Mouse (Mus musculus): ENCODE data around the gene Gm6899. TPM values are rescaled to one million over a fixed set of nuclear protein-coding genes. Genes with fewer than 3 reads are reported as not detected.

Gm6899 gene
- total RNA-seq (2014; rRNA removed), result not detected in 2 replicates
- polyA plus RNA-seq (2015; fragmentation: Nextera tagmentation; extraction: Ambion mirVana), result not detected in 2 replicates

- no peak within 1 kb of the TSS for H3K27ac ChIP-seq (ENCODE audit: low read depth, low read length)
- H3K4me3 ChIP-seq (ENCODE audit: low read depth, low read length), result peak within 1 kb of the TSS; percentile 60
- peak; percentile 62 for DNase-seq (ENCODE audit: low spot score)
- peak within 1 kb of the TSS; percentile 33; the same call in 1 of the 2 replicates for H3K9ac ChIP-seq (replicated peaks; ENCODE audit: low read length, poor library complexity, severe bottlenecking)
- H3K27me3 ChIP-seq (ENCODE audit: insufficient read depth, low read length), result no peaks in the 10 kb centered on the region
- no peaks in the 10 kb centered on the region for H3K9me3 ChIP-seq (ENCODE audit: low read length)
- ATAC-seq (ENCODE audit: low FRiP score), result peak; percentile 88
- peak within 1 kb of the TSS; percentile 97 for H3K4me2 ChIP-seq (ENCODE audit: low read depth, low read length, poor library complexity, severe bottlenecking)
- H3K36me3 ChIP-seq (ENCODE audit: insufficient read depth, low read length), result no peaks in the 10 kb centered on the region
- peak; percentile 37 for TF ChIP-seq CTCF (IDR thresholded peaks at IDR 0.05)
- 0 out of 2 replicates have a peak, but pooled peaks cover 5% of the 10 kb centered on the region for H3K4me1 ChIP-seq (ENCODE audit: insufficient read depth, low read length)
- 2% methylated on average over 54 of the region's 60 CpGs for WGBS
Observed at GRCm38 (mm10) chr11:26593061-26594059, at the start of gene Gm6899, which contains the start of gene Vrk2. TSS of gene Gm6899 (plus strand) at chr11:26593241. TSS of gene Vrk2 (minus strand) at chr11:26593999.

GRCm38 (mm10) chr11:26551551-26551950, 41.5 kb upstream of the Gm6899 start:
- H3K9me3 ChIP-seq (ENCODE audit: low read length), result no peaks in the 10 kb centered on the region
- H3K9ac ChIP-seq (replicated peaks; ENCODE audit: low read length, poor library complexity, severe bottlenecking), result no peak overlapping the region
- no peaks in the 10 kb centered on the region for H3K27me3 ChIP-seq (ENCODE audit: insufficient read depth, low read length)
- no peak overlapping the region for H3K4me2 ChIP-seq (ENCODE audit: low read depth, low read length, poor library complexity, severe bottlenecking)
- H3K4me3 ChIP-seq (ENCODE audit: low read depth, low read length), result no peak overlapping the region
- H3K27ac ChIP-seq (ENCODE audit: low read depth, low read length), result no peak overlapping the region
- no peaks in the 10 kb centered on the region for H3K36me3 ChIP-seq (ENCODE audit: insufficient read depth, low read length)
- 95% methylated on average over 3 of the region's 3 CpGs for WGBS
- TF ChIP-seq CTCF (IDR thresholded peaks at IDR 0.05), result no peak
- ATAC-seq (ENCODE audit: low FRiP score) (no peak), DNase-seq (ENCODE audit: low spot score) (no peak)
- no peaks in the 10 kb centered on the region for H3K4me1 ChIP-seq (ENCODE audit: insufficient read depth, low read length)

- no peak for ATAC-seq (ENCODE audit: low FRiP score)
Observed at GRCm38 (mm10) chr11:26585409-26586366, 7.4 kb upstream of the Gm6899 start.

GRCm38 (mm10) chr11:26586367-26587183, 6.5 kb upstream of the Gm6899 start:
- ATAC-seq (ENCODE audit: low FRiP score) (peak; percentile 41; the same call in 1 of the 2 replicates), DNase-seq (ENCODE audit: low spot score) (peak; percentile 67)
- Histone ChIP-seq H3K4me3 (ENCODE audit: low read depth, low read length) (no peak overlapping the region), H3K36me3 (ENCODE audit: insufficient read depth, low read length) (no peaks in the 10 kb centered on the region), H3K9ac (replicated peaks; ENCODE audit: low read length, poor library complexity, severe bottlenecking) (no peak overlapping the region), H3K4me1 (ENCODE audit: insufficient read depth, low read length) (no peaks in the 10 kb centered on the region; the same call in 1 of the 2 replicates), H3K27me3 (ENCODE audit: insufficient read depth, low read length) (no peaks in the 10 kb centered on the region), H3K27ac (ENCODE audit: low read depth, low read length) (no peak overlapping the region), H3K9me3 (ENCODE audit: low read length) (no peaks in the 10 kb centered on the region), H3K4me2 (ENCODE audit: low read depth, low read length, poor library complexity, severe bottlenecking) (no peak overlapping the region)
- TF ChIP-seq CTCF (IDR thresholded peaks at IDR 0.05), result no peak
- 72% methylated on average over 6 of the region's 6 CpGs for WGBS

More at GRCm38 (mm10) chr11:26585409-26586366, 7.4 kb upstream of the Gm6899 start:
- H3K27ac ChIP-seq (ENCODE audit: low read depth, low read length), result no peak overlapping the region
- no peaks in the 10 kb centered on the region; the same call in 1 of the 2 replicates for H3K4me1 ChIP-seq (ENCODE audit: insufficient read depth, low read length)
- H3K4me2 ChIP-seq (ENCODE audit: low read depth, low read length, poor library complexity, severe bottlenecking), result no peak overlapping the region
- no peaks in the 10 kb centered on the region for H3K9me3 ChIP-seq (ENCODE audit: low read length)
- H3K4me3 ChIP-seq (ENCODE audit: low read depth, low read length), result no peak overlapping the region
- H3K27me3 ChIP-seq (ENCODE audit: insufficient read depth, low read length), result no peaks in the 10 kb centered on the region
- H3K9ac ChIP-seq (replicated peaks; ENCODE audit: low read length, poor library complexity, severe bottlenecking), result no peak overlapping the region
- no peak for TF ChIP-seq CTCF (IDR thresholded peaks at IDR 0.05)
- no peaks in the 10 kb centered on the region for H3K36me3 ChIP-seq (ENCODE audit: insufficient read depth, low read length)
- no peak for DNase-seq (ENCODE audit: low spot score)
- 53% methylated on average over 17 of the region's 17 CpGs for WGBS

- Histone ChIP-seq H3K9ac (replicated peaks; ENCODE audit: low read length, poor library complexity, severe bottlenecking) (no peak overlapping the region), H3K27ac (ENCODE audit: low read depth, low read length) (no peak overlapping the region), H3K36me3 (ENCODE audit: insufficient read depth, low read length) (no peaks in the 10 kb centered on the region), H3K4me1 (ENCODE audit: insufficient read depth, low read length) (no peaks in the 10 kb centered on the region; the same call in 1 of the 2 replicates), H3K4me3 (ENCODE audit: low read depth, low read length) (no peak overlapping the region), H3K9me3 (ENCODE audit: low read length) (no peaks in the 10 kb centered on the region), H3K27me3 (ENCODE audit: insufficient read depth, low read length) (no peaks in the 10 kb centered on the region), H3K4me2 (ENCODE audit: low read depth, low read length, poor library complexity, severe bottlenecking) (no peak overlapping the region)
- DNase-seq (ENCODE audit: low spot score), result no peak
- TF ChIP-seq CTCF (IDR thresholded peaks at IDR 0.05), result no peak
- no peak; the same call in 1 of the 2 replicates for ATAC-seq (ENCODE audit: low FRiP score)
- WGBS, result 90% methylated on average over 1 of the region's 1 CpGs
Observed at GRCm38 (mm10) chr11:26587184-26587524, 5.9 kb upstream of the Gm6899 start.

Data from midbrain, postnatal 0 days (tissue).